Mouse (Mus musculus) inflammation-experienced regulatory T-cells (primary cell): ENCODE results near the gene Ndufaf7. TPM values are rescaled to one million over a fixed set of nuclear protein-coding genes. Genes with fewer than 3 reads are reported as not detected.

Experiments used
- polyA plus RNA-seq, 2 experiments: library from polyadenylated mRNA; unstranded; fragments of 100-300 nt; shearing (Covaris generic); gene quantifications; one replicate each; pipeline ENCODE4 v1.2.1; 2017

Ndufaf7 gene
- 10 to 100 TPM; 39.6 to 47.0 TPM for polyA plus RNA-seq

DNA sequence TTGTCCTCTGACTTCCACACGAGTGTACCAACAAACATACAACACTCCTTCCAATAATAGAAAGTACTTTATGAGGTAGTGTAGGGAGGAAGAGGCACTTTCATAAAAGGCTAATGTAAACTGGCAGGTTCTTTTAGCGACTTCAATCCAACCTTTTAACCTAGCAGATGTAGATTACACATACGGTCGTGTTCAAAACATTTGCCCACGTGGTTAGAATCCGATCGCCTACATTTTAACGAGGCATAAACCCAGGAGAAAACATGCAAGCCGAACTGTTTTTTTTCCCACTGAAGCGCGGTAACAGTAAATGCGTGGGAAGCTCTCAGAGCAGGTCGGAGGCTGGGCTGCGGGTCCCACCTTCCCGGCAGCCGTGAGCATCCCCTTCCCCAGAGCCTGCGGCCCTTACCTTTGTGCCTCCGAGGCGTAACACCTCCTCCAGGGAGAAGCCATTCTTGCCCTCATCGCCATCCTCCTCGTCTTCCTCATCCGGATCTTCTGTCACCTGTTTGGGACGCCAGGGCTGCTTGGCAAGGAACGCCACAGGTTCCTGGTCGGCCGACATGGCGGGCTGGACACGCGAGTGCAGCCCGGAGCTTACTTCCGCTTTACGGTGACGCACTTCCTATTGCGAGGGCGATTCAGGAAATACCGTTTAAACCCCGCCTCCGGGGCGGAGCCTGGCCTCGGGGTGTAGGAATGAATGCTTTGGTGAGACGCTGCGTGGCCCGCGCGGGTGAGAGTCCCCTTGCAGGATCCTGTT lies at the start of gene Ndufaf7, which contains the start of gene Cebpz:
Gene Ndufaf7, plus strand, starts transcription at position 671 of the 763 bp plus-strand sequence.
Gene Cebpz, minus strand, starts transcription at position 601 of the 763 bp plus-strand sequence.

DNA sequence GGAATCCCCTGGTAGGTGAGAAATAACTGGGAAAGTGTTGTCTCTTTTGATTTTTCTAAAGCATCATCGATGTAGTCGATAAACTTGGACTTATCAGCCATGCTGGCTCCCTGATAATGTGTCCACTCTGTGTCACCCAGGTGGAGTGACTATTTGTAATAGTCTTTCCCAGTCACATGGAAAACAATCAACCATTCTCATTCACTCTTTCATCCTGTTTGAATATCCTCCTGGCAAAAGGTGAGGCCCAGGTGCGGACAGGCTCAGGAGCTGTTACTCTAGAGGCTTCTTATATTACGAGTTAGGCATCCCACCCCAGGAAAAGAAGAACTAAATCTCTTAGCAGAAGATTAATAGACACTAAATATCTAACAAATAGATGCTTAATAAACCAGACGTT lies 30.0 kb upstream of the Ndufaf7 start, which contains the start of gene Sult6b1:
Gene Sult6b1, minus strand, starts transcription at position 101 of the 400 bp plus-strand sequence.

DNA sequence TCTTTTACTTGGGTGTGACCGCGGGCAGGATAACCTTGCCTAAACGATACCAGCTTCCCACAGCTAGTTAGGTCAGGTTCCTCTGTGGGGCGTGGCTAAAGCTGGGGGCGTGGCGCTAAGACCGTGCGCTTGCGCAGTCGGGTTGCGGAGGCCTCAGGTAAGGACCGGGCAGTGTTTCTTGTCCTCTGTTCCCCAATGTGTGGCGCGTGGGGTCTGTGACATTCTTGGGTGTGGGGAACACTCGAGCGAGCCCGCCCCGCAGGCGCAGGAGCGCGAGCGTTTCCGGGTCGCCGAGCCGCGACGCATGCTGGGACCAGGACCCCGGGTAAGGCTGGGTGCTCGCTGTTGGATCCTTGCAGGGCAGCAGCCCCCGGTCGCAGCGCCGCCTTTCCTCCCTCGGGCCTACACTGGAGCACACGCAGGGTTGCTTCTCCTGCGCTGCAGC lies 20.5 kb upstream of the Ndufaf7 start, which contains the start of gene Cebpzos:
Gene Cebpzos, plus strand, starts transcription at position 132 of the 445 bp plus-strand sequence.

Other genes with a start within 250 kb of the Ndufaf7 start
- gene Strn, start 199.9 kb upstream of the Ndufaf7 start, polyA plus RNA-seq: 10 to 100 TPM; 14.9 to 15.6 TPM
- 10 to 100 TPM; 19.7 to 23.2 TPM for gene Heatr5b, start 101.8 kb upstream of the Ndufaf7 start, polyA plus RNA-seq
- gene Gpatch11, start 101.6 kb upstream of the Ndufaf7 start, polyA plus RNA-seq: 10 to 100 TPM; 78.2 to 93.6 TPM
- 10 to 100 TPM; 11.2 to 19.3 TPM for gene Eif2ak2, start 54.6 kb upstream of the Ndufaf7 start, polyA plus RNA-seq
- gene Sult6b1, start 30.1 kb upstream of the Ndufaf7 start, polyA plus RNA-seq: under 1 TPM in 1 of 2 experiments, not detected in 1; 0.37 TPM
- gene Cebpzos, start 20.6 kb upstream of the Ndufaf7 start, polyA plus RNA-seq: 10 to 100 TPM; 44.9 to 50.4 TPM
- gene Cebpz, start 70 bp upstream of the Ndufaf7 start, polyA plus RNA-seq: 10 to 100 TPM; 90.5 to 90.9 TPM
- 10 to 100 TPM in 1 of 2 experiments, 1 to 10 TPM in 1; 8.9 to 38.1 TPM for gene Prkd3, start 83.7 kb downstream of the Ndufaf7 start, polyA plus RNA-seq
- gene Qpct, start 114.8 kb downstream of the Ndufaf7 start, polyA plus RNA-seq: 10 to 100 TPM in 1 of 2 experiments, 1 to 10 TPM in 1; 1.4 to 24.5 TPM